Mouse (Mus musculus) CH12.LX (cell line): ENCODE results near the gene Lyg1.

ENCODE experiments used
- CTCF ChIP-seq, 2 experiments: IDR thresholded peaks in 1 of 2; conservative IDR thresholded peaks in 1 of 2; 2 replicates each; pipeline ENCODE4 v1.5.1; 2011 to 2012; ENCODE audit warnings: low read depth in 2 of 2, low read length in 2 of 2, improper control_type of control experiment in 1 of 2, inconsistent platforms in 1 of 2, mild to moderate bottlenecking in 1 of 2, moderate library complexity in 1 of 2
- ELF1 ChIP-seq: IDR thresholded peaks from 2 replicates; pipeline ENCODE4 v1.6.1; 2014; ENCODE audit warnings: low read depth, mild to moderate bottlenecking, inconsistent platforms, low read length, improper control_type of control experiment
- EP300 ChIP-seq: IDR thresholded peaks from 2 replicates; pipeline ENCODE4 v1.6.1; 2011; ENCODE audit warnings: low read length, improper control_type of control experiment
- HCFC1 ChIP-seq: IDR thresholded peaks from 2 replicates; pipeline ENCODE4 v1.6.1; 2012; ENCODE audit warnings: low read depth, mild to moderate bottlenecking, inconsistent platforms, low read length, improper control_type of control experiment
- KAT2A ChIP-seq: IDR thresholded peaks from 2 replicates; pipeline ENCODE4 v1.6.1; 2012; ENCODE audit warnings: low read length, improper control_type of control experiment, inconsistent platforms; ENCODE audit not compliant: insufficient replicate concordance
- MAX ChIP-seq: IDR thresholded peaks from 2 replicates; pipeline ENCODE4 v1.6.1; 2011; ENCODE audit warnings: low read length, improper control_type of control experiment
- MEF2A ChIP-seq: IDR thresholded peaks from 2 replicates; pipeline ENCODE4 v1.6.1; 2014; ENCODE audit warnings: low read depth, mild to moderate bottlenecking, inconsistent platforms, low read length, improper control_type of control experiment, borderline replicate concordance
- POLR2A ChIP-seq: IDR thresholded peaks from 2 replicates; pipeline ENCODE4 v1.6.1; 2011; ENCODE audit warnings: low read depth, mild to moderate bottlenecking, improper control_type of control experiment, low read length
- RCOR1 ChIP-seq: conservative IDR thresholded peaks from 2 replicates; pipeline ENCODE4 v1.6.1; 2012; ENCODE audit warnings: low read depth, mild to moderate bottlenecking, inconsistent platforms, low read length, improper control_type of control experiment
- UBTF ChIP-seq: IDR thresholded peaks from 2 replicates; pipeline ENCODE4 v1.6.1; 2012; ENCODE audit warnings: low read depth, mild to moderate bottlenecking, inconsistent platforms, low read length, improper control_type of control experiment, moderate library complexity
- USF1 ChIP-seq: IDR thresholded peaks from 2 replicates; pipeline ENCODE4 v1.6.1; 2014; ENCODE audit warnings: low read depth, mild to moderate bottlenecking, inconsistent platforms, low read length, improper control_type of control experiment
- ZNF384 ChIP-seq: IDR thresholded peaks from 2 replicates; pipeline ENCODE4 v1.6.1; 2012; ENCODE audit warnings: low read depth, low read length, improper control_type of control experiment, inconsistent platforms

DNA sequence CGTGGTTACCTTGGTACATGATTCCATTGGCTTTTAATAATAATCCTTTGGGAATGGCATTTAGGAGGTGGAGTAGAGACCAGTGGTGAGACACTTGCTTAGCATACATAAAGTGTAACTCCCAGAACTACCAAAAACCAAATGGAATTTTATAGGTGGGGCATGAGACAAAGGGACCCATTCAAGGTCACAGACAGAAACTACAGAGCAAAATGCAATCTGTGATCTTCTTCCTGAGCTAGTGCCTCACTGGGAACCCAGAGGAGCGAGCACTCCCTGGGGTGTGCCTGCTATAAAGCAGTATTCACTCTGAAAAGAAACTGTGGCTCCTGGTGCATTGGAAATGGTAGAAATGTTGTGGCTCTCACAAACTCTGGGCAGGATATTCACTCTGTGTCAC, 8.7 kb downstream of the Lyg1 start:
- TF ChIP-seq CTCF (conservative IDR thresholded peaks at IDR 0.05 in 1 of 2, IDR thresholded peaks at IDR 0.05 in 1 of 2; ENCODE audit: low read depth in 2 of 2, low read length in 2 of 2) (no peak), UBTF (no peak), RCOR1 (no peak), HCFC1 (no peak), EP300 (no peak), USF1 (no peak), MAX (no peak), ELF1 (no peak), ZNF384 (no peak), MEF2A (no peak), KAT2A (no peak), POLR2A (no peak)
